Mouse (Mus musculus): ENCODE measurements around the gene Pex12.
"Not testable (repeated sequence)": the region's sequence is repeated elsewhere in the genome, so short reads cannot be mapped to it uniquely, and the experiment has no call there.

Pex12 gene

GRCm38 (mm10) chr11:83289036-83289435 is 13.3 kb downstream of the Pex12 start:
- no peak for DNase-seq (ENCODE audit: low spot score in 2 of 2)

GRCm38 (mm10) chr11:83286566-83286965 is 15.8 kb downstream of the Pex12 start, which contains the start of gene Slfn14:
Slfn14 (minus strand) TSS chr11:83286726.
- DNase-seq (ENCODE audit: low spot score in 2 of 2) = no peak

- DNase-seq (ENCODE audit: low spot score in 2 of 2) = no peak
Measured at GRCm38 (mm10) chr11:83285627-83286026, 16.8 kb downstream of the Pex12 start.

GRCm38 (mm10) chr11:83282084-83282483 is 20.3 kb downstream of the Pex12 start:
- DNase-seq (ENCODE audit: low spot score in 2 of 2) = no peak

GRCm38 (mm10) chr11:83279691-83280090 is 22.7 kb downstream of the Pex12 start:
- DNase-seq (ENCODE audit: low spot score in 2 of 2) = no peak

GRCm38 (mm10) chr11:83279024-83279423 is 23.4 kb downstream of the Pex12 start:
- no peak for DNase-seq (ENCODE audit: low spot score in 2 of 2)

- DNase-seq (ENCODE audit: low spot score in 2 of 2) = no peak
Measured at GRCm38 (mm10) chr11:83276251-83276650, 26.1 kb downstream of the Pex12 start.

- DNase-seq (ENCODE audit: low spot score in 2 of 2) = no peak
Measured at GRCm38 (mm10) chr11:83271951-83272843, 30.2 kb downstream of the Pex12 start.

- peak; percentile 78 to 84 for DNase-seq (ENCODE audit: low spot score in 2 of 2)
Measured at GRCm38 (mm10) chr11:83271151-83271950, 31.0 kb downstream of the Pex12 start.

GRCm38 (mm10) chr11:83270842-83271150 is 31.6 kb downstream of the Pex12 start:
- DNase-seq (ENCODE audit: low spot score in 2 of 2) = no peak

- no peak for DNase-seq (ENCODE audit: low spot score in 2 of 2)
Measured at GRCm38 (mm10) chr11:83263146-83263545, 39.2 kb downstream of the Pex12 start.

- no peak for DNase-seq (ENCODE audit: low spot score in 2 of 2)
Measured at GRCm38 (mm10) chr11:83262673-83263072, 39.7 kb downstream of the Pex12 start.

- DNase-seq (ENCODE audit: low spot score in 2 of 2) = not testable (repeated sequence)
Measured at GRCm38 (mm10) chr11:83257211-83257610, 45.2 kb downstream of the Pex12 start.

All from frontal cortex, postnatal 36 days (tissue).